ENCODE assay signal across 33 mouse cellular contexts in genomic region chr5:123182651-123183050, GRCm38 (mm10). TPM values are rescaled to one million over a fixed set of nuclear protein-coding genes. Genes with fewer than 3 reads are reported as not detected.
DNase-seq lines count a peak whose midpoint lies in the region; ATAC-seq and TF ChIP-seq lines count a peak whose summit lies in the region.
"Had no signal": no experiment of that assay in that cellular context is flagged by ENCODE, and none has a peak within 500 bp of the region (broad histone marks: within the 10 kb centered on the region; RNA-seq: fewer than 3 reads in every experiment).

Hpd (minus strand) TSS chr5:123182727.

- no peak within 1 kb of the TSS for H3K9ac ChIP-seq in intestine, postnatal 0 days (ENCODE audit: low read depth, low read length)
- no peak within 1 kb of the TSS for H3K9ac ChIP-seq in intestine, embryonic 15.5 days
- no peak within 1 kb of the TSS for H3K9ac ChIP-seq in liver, embryonic 13.5 days
- H3K9ac ChIP-seq: forebrain, embryonic 15.5 days had no signal

- DNase-seq in kidney, postnatal 25 days = peak; percentile 59 to 86
- no peak for DNase-seq in kidney, postnatal 4 days
- DNase-seq in liver, embryonic 13.5 days = no peak
- no peak for DNase-seq in ovary, postnatal 14 days (ENCODE audit: low spot score)
- no peak for DNase-seq in gastrocnemius, adult 2 months
- DNase-seq: cerebellum, adult 9-11 months; gastrocnemius, postnatal 14 days; heart, adult 11 months; layer of hippocampus, adult 9-11 months; right cerebral cortex, adult 18-20 months; right cerebral cortex, postnatal 4 days; thymus, adult 2 months; thymus, postnatal 4 days had no signal

- no peak within 1 kb of the TSS for H3K4me2 ChIP-seq in intestine, postnatal 0 days (replicated peaks; ENCODE audit: low read depth)
- H3K4me2 ChIP-seq in intestine, embryonic 15.5 days (replicated peaks) = no peak within 1 kb of the TSS
- H3K4me2 ChIP-seq in liver, embryonic 13.5 days = 0 out of 2 replicates have a peak within 1 kb of the TSS, but pooled peaks have one; percentile 33
- H3K4me2 ChIP-seq: forebrain, embryonic 15.5 days; heart, embryonic 11.5 days had no signal

- no peaks in the 10 kb centered on the region for H3K4me1 ChIP-seq in intestine, postnatal 0 days (replicated peaks; ENCODE audit: control insufficient read depth, insufficient read depth, low read length)
- no peaks in the 10 kb centered on the region for H3K4me1 ChIP-seq in intestine, embryonic 15.5 days (replicated peaks)
- peaks cover 7% of the 10 kb centered on the region; the same call in 1 of the 2 replicates for H3K4me1 ChIP-seq in liver, embryonic 13.5 days (replicated peaks)
- peaks cover 4% of the 10 kb centered on the region; the same call in 1 of the 2 replicates for H3K4me1 ChIP-seq in small intestine, adult 2 months (ENCODE audit: control insufficient read depth, insufficient read depth, insufficient read length, low read length)
- H3K4me1 ChIP-seq: forebrain, embryonic 15.5 days; hindbrain, embryonic 10.5 days; midbrain, embryonic 10.5 days had no signal

- H3K27me3 ChIP-seq in intestine, postnatal 0 days (replicated peaks; ENCODE audit: control insufficient read depth, insufficient read depth, low read length) = no peaks in the 10 kb centered on the region
- no peaks in the 10 kb centered on the region for H3K27me3 ChIP-seq in intestine, embryonic 15.5 days (replicated peaks)
- peaks cover 21% of the 10 kb centered on the region for H3K27me3 ChIP-seq in liver, embryonic 13.5 days
- peaks cover 7% of the 10 kb centered on the region for H3K27me3 ChIP-seq in small intestine, adult 2 months (ENCODE audit: control insufficient read depth, insufficient read depth, low read length)
- H3K27me3 ChIP-seq: forebrain, embryonic 15.5 days had no signal

- H3K9me3 ChIP-seq in intestine, postnatal 0 days (ENCODE audit: control insufficient read depth) = no peaks in the 10 kb centered on the region
- H3K9me3 ChIP-seq in intestine, embryonic 15.5 days = no peaks in the 10 kb centered on the region
- H3K9me3 ChIP-seq in liver, embryonic 13.5 days (replicated peaks) = no peaks in the 10 kb centered on the region
- H3K9me3 ChIP-seq: embryonic facial prominence, embryonic 10.5 days; forebrain, embryonic 15.5 days had no signal

- TF ChIP-seq CTCF in intestine, postnatal 0 days (IDR thresholded peaks at IDR 0.05; ENCODE audit: low read depth) = no peak
- no peak for TF ChIP-seq CTCF in small intestine, adult 2 months (IDR thresholded peaks at IDR 0.05; ENCODE audit: extremely low read depth, insufficient read length, insufficient replicate concordance, low read depth, low read length)
- TF ChIP-seq CTCF in gastrocnemius, adult 2 months (IDR thresholded peaks at IDR 0.05) = no peak

- no peak for TF ChIP-seq POLR2A in small intestine, adult 2 months (IDR thresholded peaks at IDR 0.05; ENCODE audit: low read depth, low read length)

- ATAC-seq in intestine, postnatal 0 days = peak; percentile 28; the same call in 1 of the 2 replicates
- ATAC-seq in intestine, embryonic 15.5 days = no peak
- ATAC-seq in liver, embryonic 13.5 days (ENCODE audit: low read depth) = no peak; the same call in 1 of the 2 replicates
- ATAC-seq: forebrain, embryonic 15.5 days; hindbrain, embryonic 16.5 days; midbrain, embryonic 16.5 days had no signal

- intact Hi-C loops in gastrocnemius, adult 2 months (cut with DNase I) = no loop called here

- WGBS in intestine, postnatal 0 days = 67% methylated on average over 10 of the region's 10 CpGs
- WGBS in intestine, embryonic 15.5 days = 76% methylated on average over 10 of the region's 10 CpGs
- WGBS in liver, embryonic 13.5 days (ENCODE audit: insufficient replicate concordance) = 65% methylated on average over 10 of the region's 10 CpGs
- WGBS in small intestine, adult 2 months = 58% methylated on average over 10 of the region's 10 CpGs

- H3K36me3 ChIP-seq in intestine, postnatal 0 days (ENCODE audit: control insufficient read depth, insufficient read depth) = no peaks in the 10 kb centered on the region
- H3K36me3 ChIP-seq in intestine, embryonic 15.5 days = no peaks in the 10 kb centered on the region
- H3K36me3 ChIP-seq in liver, embryonic 13.5 days = no peaks in the 10 kb centered on the region
- H3K36me3 ChIP-seq in small intestine, adult 2 months (ENCODE audit: control insufficient read depth, insufficient read depth, low read length) = no peaks in the 10 kb centered on the region
- H3K36me3 ChIP-seq: embryonic facial prominence, embryonic 10.5 days; forebrain, embryonic 15.5 days; hindbrain, embryonic 10.5 days; midbrain, embryonic 10.5 days had no signal

- no peak within 1 kb of the TSS for H3K27ac ChIP-seq in intestine, postnatal 0 days (ENCODE audit: low read depth, low read length)
- H3K27ac ChIP-seq in intestine, embryonic 15.5 days = no peak within 1 kb of the TSS
- H3K27ac ChIP-seq in liver, embryonic 13.5 days = peak within 1 kb of the TSS; percentile 63
- H3K27ac ChIP-seq in small intestine, adult 2 months (ENCODE audit: insufficient read depth, low read depth, low read length) = no peak within 1 kb of the TSS
- no peak within 1 kb of the TSS for H3K27ac ChIP-seq in gastrocnemius, adult 2 months
- H3K27ac ChIP-seq: embryonic facial prominence, embryonic 10.5 days; forebrain, embryonic 15.5 days; hindbrain, embryonic 10.5 days; kidney, postnatal 0 days; left cerebral cortex, adult 2 months; macrophage; midbrain, embryonic 10.5 days; stomach, postnatal 0 days had no signal

- H3K4me3 ChIP-seq in intestine, postnatal 0 days (ENCODE audit: low read depth, low read length) = no peak within 1 kb of the TSS
- H3K4me3 ChIP-seq in intestine, embryonic 15.5 days (replicated peaks) = no peak within 1 kb of the TSS
- no peak within 1 kb of the TSS for H3K4me3 ChIP-seq in liver, embryonic 13.5 days (replicated peaks)
- no peak within 1 kb of the TSS; the same call in 1 of the 2 replicates for H3K4me3 ChIP-seq in small intestine, adult 2 months (ENCODE audit: low read depth, low read length)
- H3K4me3 ChIP-seq in gastrocnemius, adult 2 months = no peak within 1 kb of the TSS
- H3K4me3 ChIP-seq: embryonic facial prominence, embryonic 10.5 days; forebrain, embryonic 15.5 days; hindbrain, embryonic 10.5 days; left cerebral cortex, adult 2 months; midbrain, embryonic 10.5 days had no signal

RNA-seq across cellular contexts. Expression of gene Hpd, which starts in this region (rescaled TPM):
- 3.9 and 4.7 TPM in 2 replicates for polyA plus RNA-seq in intestine, postnatal 0 days (2015; fragmentation: Nextera tagmentation; extraction: Ambion mirVana)
- 4.7 and 6.8 TPM in 2 replicates for polyA plus RNA-seq in intestine, embryonic 15.5 days (2015; fragmentation: Nextera tagmentation; extraction: Ambion mirVana)
- 12.4 and 15.2 TPM in 2 replicates for polyA plus RNA-seq in liver, embryonic 13.5 days (2015; fragmentation: Nextera tagmentation; extraction: Ambion mirVana)
- 5.5 and 19.6 TPM in 2 replicates for polyA plus RNA-seq in small intestine, adult 2 months (2012; rRNA removed)
- total RNA-seq in gastrocnemius, adult 2 months (2021) = not detected
- total RNA-seq: ES-E14; gastrocnemius, postnatal 14 days; left cerebral cortex, adult 2 months; left cerebral cortex, postnatal 36 days had no signal
- polyA plus RNA-seq: cortical plate, adult 2 months; embryonic facial prominence, embryonic 10.5 days; forebrain, embryonic 15.5 days; heart, embryonic 11.5 days; heart, postnatal 0 days; hindbrain, embryonic 10.5 days; hindbrain, embryonic 16.5 days; limb, embryonic 14.5 days; macrophage; midbrain, embryonic 10.5 days; midbrain, embryonic 16.5 days; neural tube, embryonic 14.5 days had no signal

Comparison
In these comparisons a context has a peak if more than half of its experiments do, and no peak if none do; other contexts are left out.
1. DNase-seq: peak in kidney, postnatal 25 days (2 of 2); none in kidney, postnatal 4 days (0 of 2), liver, embryonic 13.5 days (single experiment), ovary, postnatal 14 days (single experiment) and gastrocnemius, adult 2 months (single experiment).